Mouse (Mus musculus) cerebellum, adult 2 months (tissue): ENCODE data around the gene Hcn3.

Source experiments
- CTCF ChIP-seq: fragments of 200-500 bp; IDR thresholded peaks from 2 replicates; pipeline ENCODE4 v1.5.1; 2011; ENCODE audit warnings: low read depth, mild to moderate bottlenecking, control low read depth, low read length, moderate library complexity, borderline replicate concordance; ENCODE audit not compliant: insufficient read depth
- POLR2A ChIP-seq: fragments of 200-500 bp; IDR thresholded peaks from 2 replicates; pipeline ENCODE4 v1.6.1; 2011; ENCODE audit warnings: low read length, control low read depth, borderline replicate concordance; ENCODE audit not compliant: insufficient read depth

- no peak for TF ChIP-seq CTCF
- no peak for TF ChIP-seq POLR2A
Measured at GRCm38 (mm10) chr3:89187690-89188477, 27.9 kb upstream of the Hcn3 start.
